Mouse (Mus musculus): ENCODE measurements around the gene Phf12. TPM values are rescaled to one million over a fixed set of nuclear protein-coding genes. Genes with fewer than 3 reads are reported as not detected.
A peak's percentile ranks its signal among the peaks of the same experiment; 100 is the strongest.

Phf12 gene
- polyA plus RNA-seq, 1 experiment from 2014 or later: 11.8 TPM

GRCm38 (mm10) chr11:78053078-78053477 lies 70.5 kb downstream of the Phf12 start:
- Histone ChIP-seq H3K9ac (ENCODE audit: low read depth, low read length) (no peak overlapping the region), H3K4me3 (ENCODE audit: low read length) (no peak overlapping the region), H3K9me3 (ENCODE audit: control insufficient read depth, low read length) (no peaks in the 10 kb centered on the region), H3K27me3 (replicated peaks; ENCODE audit: control insufficient read depth, insufficient read depth, low read length) (no peaks in the 10 kb centered on the region), H3K4me2 (ENCODE audit: low read length) (no peak overlapping the region), H3K4me1 (ENCODE audit: control insufficient read depth, insufficient read depth, low read depth, low read length) (no peaks in the 10 kb centered on the region), H3K27ac (ENCODE audit: low read depth, low read length) (no peak overlapping the region), H3K36me3 (ENCODE audit: control insufficient read depth, insufficient read depth, low read length) (peaks cover 38% of the 10 kb centered on the region)
- 98% methylated on average over 8 of the region's 8 CpGs for WGBS
- ATAC-seq: no peak

- WGBS: 85% methylated on average over 8 of the region's 8 CpGs
- H3K9me3 ChIP-seq (ENCODE audit: control insufficient read depth, low read length): no peaks in the 10 kb centered on the region
- no peak overlapping the region for H3K4me3 ChIP-seq (ENCODE audit: low read length)
- H3K9ac ChIP-seq (ENCODE audit: low read depth, low read length): no peak overlapping the region
- H3K36me3 ChIP-seq (ENCODE audit: control insufficient read depth, insufficient read depth, low read length): peaks cover 45% of the 10 kb centered on the region
- H3K4me2 ChIP-seq (ENCODE audit: low read length): no peak overlapping the region
- H3K4me1 ChIP-seq (ENCODE audit: control insufficient read depth, insufficient read depth, low read depth, low read length): no peaks in the 10 kb centered on the region
- no peak overlapping the region for H3K27ac ChIP-seq (ENCODE audit: low read depth, low read length)
- H3K27me3 ChIP-seq (replicated peaks; ENCODE audit: control insufficient read depth, insufficient read depth, low read length): no peaks in the 10 kb centered on the region
- no peak for ATAC-seq
These were observed 74.4 kb downstream of the Phf12 start for GRCm38 (mm10) chr11:78056946-78057345.

- H3K9ac ChIP-seq (ENCODE audit: low read depth, low read length): no peak overlapping the region
- WGBS: 58% methylated on average over 9 of the region's 9 CpGs
- H3K36me3 ChIP-seq (ENCODE audit: control insufficient read depth, insufficient read depth, low read length): peaks cover 27% of the 10 kb centered on the region
- H3K27me3 ChIP-seq (replicated peaks; ENCODE audit: control insufficient read depth, insufficient read depth, low read length): no peaks in the 10 kb centered on the region
- no peaks in the 10 kb centered on the region for H3K9me3 ChIP-seq (ENCODE audit: control insufficient read depth, low read length)
- no peak overlapping the region for H3K4me2 ChIP-seq (ENCODE audit: low read length)
- H3K27ac ChIP-seq (ENCODE audit: low read depth, low read length): no peak overlapping the region
- no peak overlapping the region for H3K4me3 ChIP-seq (ENCODE audit: low read length)
- ATAC-seq: peak; percentile 88
- H3K4me1 ChIP-seq (ENCODE audit: control insufficient read depth, insufficient read depth, low read depth, low read length): no peaks in the 10 kb centered on the region
These were observed 77.5 kb downstream of the Phf12 start for GRCm38 (mm10) chr11:78059833-78060757.

- Histone ChIP-seq H3K9me3 (ENCODE audit: control insufficient read depth, low read length) (no peaks in the 10 kb centered on the region), H3K4me1 (ENCODE audit: control insufficient read depth, insufficient read depth, low read depth, low read length) (no peaks in the 10 kb centered on the region), H3K27ac (ENCODE audit: low read depth, low read length) (no peak overlapping the region), H3K4me2 (ENCODE audit: low read length) (no peak overlapping the region), H3K9ac (ENCODE audit: low read depth, low read length) (no peak overlapping the region), H3K36me3 (ENCODE audit: control insufficient read depth, insufficient read depth, low read length) (peaks cover 14% of the 10 kb centered on the region), H3K27me3 (replicated peaks; ENCODE audit: control insufficient read depth, insufficient read depth, low read length) (no peaks in the 10 kb centered on the region), H3K4me3 (ENCODE audit: low read length) (no peak overlapping the region)
- 86% methylated on average over 1 of the region's 1 CpGs for WGBS
- no peak for ATAC-seq
These were observed 80.0 kb downstream of the Phf12 start for GRCm38 (mm10) chr11:78062563-78062962.

GRCm38 (mm10) chr11:78065906-78066305 lies 83.4 kb downstream of the Phf12 start:
- H3K4me3 ChIP-seq (ENCODE audit: low read length): no peak overlapping the region
- H3K27me3 ChIP-seq (replicated peaks; ENCODE audit: control insufficient read depth, insufficient read depth, low read length): no peaks in the 10 kb centered on the region
- H3K27ac ChIP-seq (ENCODE audit: low read depth, low read length): no peak overlapping the region
- H3K4me1 ChIP-seq (ENCODE audit: control insufficient read depth, insufficient read depth, low read depth, low read length): no peaks in the 10 kb centered on the region
- H3K4me2 ChIP-seq (ENCODE audit: low read length): no peak overlapping the region
- no peak for ATAC-seq
- no peak overlapping the region for H3K9ac ChIP-seq (ENCODE audit: low read depth, low read length)
- H3K9me3 ChIP-seq (ENCODE audit: control insufficient read depth, low read length): no peaks in the 10 kb centered on the region
- WGBS: 57% methylated on average over 2 of the region's 2 CpGs
- no peaks in the 10 kb centered on the region for H3K36me3 ChIP-seq (ENCODE audit: control insufficient read depth, insufficient read depth, low read length)

GRCm38 (mm10) chr11:78066641-78067040 lies 84.1 kb downstream of the Phf12 start:
- WGBS: 61% methylated on average over 2 of the region's 2 CpGs
- Histone ChIP-seq H3K4me1 (ENCODE audit: control insufficient read depth, insufficient read depth, low read depth, low read length) (no peaks in the 10 kb centered on the region), H3K9me3 (ENCODE audit: control insufficient read depth, low read length) (no peaks in the 10 kb centered on the region), H3K27ac (ENCODE audit: low read depth, low read length) (no peak overlapping the region), H3K9ac (ENCODE audit: low read depth, low read length) (no peak overlapping the region), H3K4me2 (ENCODE audit: low read length) (no peak overlapping the region), H3K27me3 (replicated peaks; ENCODE audit: control insufficient read depth, insufficient read depth, low read length) (no peaks in the 10 kb centered on the region), H3K36me3 (ENCODE audit: control insufficient read depth, insufficient read depth, low read length) (no peaks in the 10 kb centered on the region), H3K4me3 (ENCODE audit: low read length) (no peak overlapping the region)
- no peak for ATAC-seq

GRCm38 (mm10) chr11:78067566-78067965 lies 85.0 kb downstream of the Phf12 start:
- H3K36me3 ChIP-seq (ENCODE audit: control insufficient read depth, insufficient read depth, low read length): peaks cover 5% of the 10 kb centered on the region; the same call in 1 of the 2 replicates
- no peak overlapping the region for H3K4me2 ChIP-seq (ENCODE audit: low read length)
- no peak overlapping the region for H3K9ac ChIP-seq (ENCODE audit: low read depth, low read length)
- no peak overlapping the region for H3K27ac ChIP-seq (ENCODE audit: low read depth, low read length)
- H3K27me3 ChIP-seq (replicated peaks; ENCODE audit: control insufficient read depth, insufficient read depth, low read length): no peaks in the 10 kb centered on the region
- no peaks in the 10 kb centered on the region for H3K9me3 ChIP-seq (ENCODE audit: control insufficient read depth, low read length)
- WGBS: 77% methylated on average over 5 of the region's 5 CpGs
- no peaks in the 10 kb centered on the region for H3K4me1 ChIP-seq (ENCODE audit: control insufficient read depth, insufficient read depth, low read depth, low read length)
- H3K4me3 ChIP-seq (ENCODE audit: low read length): no peak overlapping the region
- ATAC-seq: no peak

- no peak overlapping the region for H3K4me3 ChIP-seq (ENCODE audit: low read length)
- no peak for ATAC-seq
- no peak overlapping the region for H3K4me2 ChIP-seq (ENCODE audit: low read length)
- H3K4me1 ChIP-seq (ENCODE audit: control insufficient read depth, insufficient read depth, low read depth, low read length): no peaks in the 10 kb centered on the region
- H3K9me3 ChIP-seq (ENCODE audit: control insufficient read depth, low read length): no peaks in the 10 kb centered on the region
- WGBS: 81% methylated on average over 5 of the region's 5 CpGs
- H3K27me3 ChIP-seq (replicated peaks; ENCODE audit: control insufficient read depth, insufficient read depth, low read length): no peaks in the 10 kb centered on the region
- H3K9ac ChIP-seq (ENCODE audit: low read depth, low read length): no peak overlapping the region
- H3K27ac ChIP-seq (ENCODE audit: low read depth, low read length): no peak overlapping the region
- H3K36me3 ChIP-seq (ENCODE audit: control insufficient read depth, insufficient read depth, low read length): peaks cover 15% of the 10 kb centered on the region
These were observed 86.6 kb downstream of the Phf12 start for GRCm38 (mm10) chr11:78069130-78069529.

GRCm38 (mm10) chr11:78069646-78070045 lies 87.1 kb downstream of the Phf12 start:
- no peak overlapping the region for H3K4me2 ChIP-seq (ENCODE audit: low read length)
- no peaks in the 10 kb centered on the region for H3K4me1 ChIP-seq (ENCODE audit: control insufficient read depth, insufficient read depth, low read depth, low read length)
- H3K27ac ChIP-seq (ENCODE audit: low read depth, low read length): no peak overlapping the region
- peaks cover 19% of the 10 kb centered on the region for H3K36me3 ChIP-seq (ENCODE audit: control insufficient read depth, insufficient read depth, low read length)
- ATAC-seq: no peak
- no peaks in the 10 kb centered on the region for H3K9me3 ChIP-seq (ENCODE audit: control insufficient read depth, low read length)
- no peaks in the 10 kb centered on the region for H3K27me3 ChIP-seq (replicated peaks; ENCODE audit: control insufficient read depth, insufficient read depth, low read length)
- H3K4me3 ChIP-seq (ENCODE audit: low read length): no peak overlapping the region
- 85% methylated on average over 6 of the region's 6 CpGs for WGBS
- H3K9ac ChIP-seq (ENCODE audit: low read depth, low read length): no peak overlapping the region

Data from hindbrain, embryonic 16.5 days (tissue).